Mouse (Mus musculus) myocyte (in vitro differentiated cells): ENCODE data around the gene Lmo1. TPM values are rescaled to one million over a fixed set of nuclear protein-coding genes. Genes with fewer than 3 reads are reported as not detected.

Source experiments
- H3K27me3 ChIP-seq: one replicate; pipeline ENCODE4 v1.6.1; 2011; ENCODE audit not compliant: control insufficient read depth, insufficient read depth, insufficient read length
- H3K36me3 ChIP-seq: one replicate; pipeline ENCODE4 v1.6.1; 2011; ENCODE audit not compliant: control insufficient read depth, insufficient read depth
- H3K4me2 ChIP-seq: one replicate; pipeline ENCODE4 v1.6.1; 2011; ENCODE audit warnings: low read depth, control low read depth
- H3K4me3 ChIP-seq: one replicate; pipeline ENCODE4 v1.5.1; 2011; ENCODE audit warnings: mild to moderate bottlenecking, control low read depth, moderate library complexity
- H3K79me2 ChIP-seq: one replicate; pipeline ENCODE4 v1.6.1; 2011; ENCODE audit not compliant: control insufficient read depth, insufficient read depth
- H3ac ChIP-seq: one replicate; pipeline ENCODE4 v1.6.1; 2011; ENCODE audit not compliant: control insufficient read depth, insufficient read length
- CEBPB ChIP-seq: IDR thresholded peaks from 2 replicates; pipeline ENCODE4 v1.6.1; 2011; ENCODE audit warnings: mild to moderate bottlenecking, moderate library complexity; ENCODE audit not compliant: poor library complexity, insufficient read depth, severe bottlenecking
- E2F4 ChIP-seq: IDR thresholded peaks from one replicate; pipeline ENCODE4 v1.6.1; 2011; ENCODE audit warnings: mild to moderate bottlenecking, control low read depth, moderate library complexity; ENCODE audit not compliant: insufficient read depth
- MAX ChIP-seq: IDR thresholded peaks from one replicate; pipeline ENCODE4 v1.6.1; 2011; ENCODE audit warnings: low read depth, mild to moderate bottlenecking, control low read depth
- MYOD1 ChIP-seq, 3 experiments: IDR thresholded peaks; one replicate each; pipeline ENCODE4 v1.6.1; 2011; ENCODE audit warnings: control low read depth in 2 of 3, low read depth in 2 of 3, mild to moderate bottlenecking in 2 of 3, moderate library complexity in 1 of 3; ENCODE audit not compliant: insufficient read length in 2 of 3, control insufficient read depth in 1 of 3
- MYOG ChIP-seq, 3 experiments: IDR thresholded peaks; one replicate each; pipeline ENCODE4 v1.6.1; 2011; ENCODE audit warnings: control low read depth in 2 of 3, low read depth in 2 of 3, mild to moderate bottlenecking in 2 of 3; ENCODE audit not compliant: insufficient read length in 2 of 3, control insufficient read depth in 1 of 3, insufficient read depth in 1 of 3
- POLR2A ChIP-seq: IDR thresholded peaks from one replicate; pipeline ENCODE4 v1.6.1; 2011; ENCODE audit warnings: low read depth, mild to moderate bottlenecking, control low read depth, moderate library complexity; ENCODE audit not compliant: insufficient read length
- POLR2AphosphoS2 ChIP-seq: IDR thresholded peaks from one replicate; pipeline ENCODE4 v1.6.1; 2011; ENCODE audit warnings: low read depth, control low read depth; ENCODE audit not compliant: insufficient read length
- REST ChIP-seq: IDR thresholded peaks from one replicate; pipeline ENCODE4 v1.6.1; 2011; ENCODE audit warnings: mild to moderate bottlenecking, control low read depth, moderate library complexity; ENCODE audit not compliant: insufficient read depth, insufficient read length
- SRF ChIP-seq: IDR thresholded peaks from one replicate; pipeline ENCODE4 v1.6.1; 2011; ENCODE audit warnings: low read depth; ENCODE audit not compliant: control insufficient read depth, insufficient read length
- TCF12 ChIP-seq: IDR thresholded peaks from one replicate; pipeline ENCODE4 v1.6.1; 2011; ENCODE audit warnings: mild to moderate bottlenecking, control low read depth; ENCODE audit not compliant: poor library complexity, insufficient read depth, severe bottlenecking
- TCF3 ChIP-seq: IDR thresholded peaks from one replicate; pipeline ENCODE4 v1.6.1; 2011; ENCODE audit warnings: low read depth, control low read depth; ENCODE audit not compliant: insufficient read length
- USF1 ChIP-seq: IDR thresholded peaks from one replicate; pipeline ENCODE4 v1.6.1; 2011; ENCODE audit warnings: low read depth, mild to moderate bottlenecking, control low read depth, moderate library complexity
- polyA plus RNA-seq: library from polyadenylated mRNA; unstranded; fragments of >200 nt; fragmentation: generic; extraction: Trizol; gene quantifications from one replicate; pipeline ENCODE4 v1.2.1, GENCODE M21; 2012; ENCODE audit warnings: missing spikeins

Lmo1 gene
- polyA plus RNA-seq, 1 experiment: 0.26 TPM

DNA sequence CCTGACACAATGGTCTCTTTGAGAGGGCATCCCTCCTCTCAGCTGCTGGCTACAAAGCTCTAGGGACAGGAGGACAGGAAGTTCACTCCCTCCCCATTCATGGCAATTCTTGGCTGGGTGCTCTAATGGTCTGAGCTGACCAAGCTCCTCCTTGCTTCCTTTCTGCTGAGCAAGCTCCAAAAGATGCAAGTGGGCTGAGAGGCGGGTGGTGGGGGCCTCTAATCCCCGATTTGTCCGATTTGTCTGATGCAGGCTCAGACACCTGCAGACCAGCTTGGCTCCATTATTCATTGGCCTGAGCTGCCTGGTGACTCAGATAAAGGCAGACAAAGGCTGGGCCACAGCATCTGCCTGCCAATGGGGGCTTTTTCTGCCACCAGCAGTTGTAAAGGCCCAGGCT is 33.3 kb downstream of the Lmo1 start:
- TF ChIP-seq SRF: no peak
- no peak for TF ChIP-seq MYOG (IDR thresholded peaks at IDR 0.05; ENCODE audit: control insufficient read depth in 1 of 3, insufficient read depth in 1 of 3, insufficient read length in 2 of 3, low read depth in 2 of 3)
- no peak for TF ChIP-seq MYOD1 (IDR thresholded peaks at IDR 0.05; ENCODE audit: control insufficient read depth in 1 of 3, insufficient read length in 2 of 3, low read depth in 2 of 3)
- TF ChIP-seq TCF12: no peak
- TF ChIP-seq POLR2A: no peak
- no peak for TF ChIP-seq CEBPB
- Histone ChIP-seq H3K27me3 (peaks cover 4% of the 10 kb centered on the region), H3K4me2 (no peak overlapping the region), H3ac (no peak overlapping the region), H3K79me2 (no peaks in the 10 kb centered on the region), H3K36me3 (no peaks in the 10 kb centered on the region), H3K4me3 (no peak overlapping the region)

DNA sequence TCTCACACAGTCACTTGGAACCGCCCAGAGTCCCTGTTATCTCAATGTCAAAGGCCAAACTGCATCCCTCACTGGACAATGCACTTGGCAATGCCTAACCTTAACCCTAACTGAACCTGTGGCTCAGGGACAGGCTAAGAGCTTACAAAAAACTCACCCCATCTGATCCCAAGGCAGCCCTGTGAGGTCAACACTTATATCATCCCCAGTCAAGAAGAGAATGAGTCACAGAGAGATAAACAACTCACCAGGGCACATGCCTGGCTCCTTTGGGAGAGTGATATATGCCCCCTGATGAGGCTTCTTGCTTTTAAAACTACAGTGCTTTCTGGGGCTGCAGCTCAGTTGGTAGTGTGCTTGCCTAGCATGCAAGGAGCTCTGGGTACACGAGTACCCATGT is 34.0 kb downstream of the Lmo1 start:
- no peak overlapping the region for H3ac ChIP-seq
- H3K79me2 ChIP-seq: no peaks in the 10 kb centered on the region
- H3K27me3 ChIP-seq: peaks cover 4% of the 10 kb centered on the region
- no peak overlapping the region for H3K4me3 ChIP-seq
- H3K36me3 ChIP-seq: no peaks in the 10 kb centered on the region
- H3K4me2 ChIP-seq: no peak overlapping the region
- no peak for TF ChIP-seq E2F4
- no peak for TF ChIP-seq USF1
- no peak for TF ChIP-seq SRF
- TF ChIP-seq POLR2AphosphoS2: no peak
- TF ChIP-seq CEBPB: no peak
- no peak for TF ChIP-seq MYOD1 (IDR thresholded peaks at IDR 0.05; ENCODE audit: control insufficient read depth in 1 of 3, insufficient read length in 2 of 3, low read depth in 2 of 3)
- TF ChIP-seq POLR2A: no peak
- TF ChIP-seq TCF3: no peak
- TF ChIP-seq REST: no peak
- TF ChIP-seq MYOG (IDR thresholded peaks at IDR 0.05; ENCODE audit: control insufficient read depth in 1 of 3, insufficient read depth in 1 of 3, insufficient read length in 2 of 3, low read depth in 2 of 3): no peak
- no peak for TF ChIP-seq TCF12
- no peak for TF ChIP-seq MAX

DNA sequence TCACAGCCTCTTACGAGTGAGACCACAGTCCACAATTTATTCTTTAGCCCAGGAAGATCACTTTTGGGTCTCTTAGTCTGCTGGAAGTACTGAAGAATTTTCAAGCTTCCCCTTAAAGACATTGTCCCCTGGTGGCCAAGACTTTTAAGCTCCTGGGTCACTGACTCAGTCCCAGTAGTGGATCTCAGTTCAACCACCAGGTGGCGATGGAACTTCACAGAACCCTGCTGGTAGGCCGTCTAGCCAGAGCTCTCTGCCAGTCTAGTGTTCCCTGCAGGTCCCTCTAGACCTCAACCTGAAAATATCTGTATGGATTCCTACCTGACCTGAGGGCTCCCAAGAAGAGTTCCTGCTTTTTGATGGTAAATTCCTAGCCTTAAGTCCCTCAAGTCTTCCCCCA is 35.6 kb downstream of the Lmo1 start:
- no peaks in the 10 kb centered on the region for H3K79me2 ChIP-seq
- peaks cover 4% of the 10 kb centered on the region for H3K27me3 ChIP-seq
- no peak overlapping the region for H3K4me3 ChIP-seq
- no peak overlapping the region for H3K4me2 ChIP-seq
- TF ChIP-seq MYOD1 (IDR thresholded peaks at IDR 0.05; ENCODE audit: control insufficient read depth in 1 of 3, insufficient read length in 2 of 3, low read depth in 2 of 3): no peak
- H3K36me3 ChIP-seq: no peaks in the 10 kb centered on the region
- H3ac ChIP-seq: no peak overlapping the region

DNA sequence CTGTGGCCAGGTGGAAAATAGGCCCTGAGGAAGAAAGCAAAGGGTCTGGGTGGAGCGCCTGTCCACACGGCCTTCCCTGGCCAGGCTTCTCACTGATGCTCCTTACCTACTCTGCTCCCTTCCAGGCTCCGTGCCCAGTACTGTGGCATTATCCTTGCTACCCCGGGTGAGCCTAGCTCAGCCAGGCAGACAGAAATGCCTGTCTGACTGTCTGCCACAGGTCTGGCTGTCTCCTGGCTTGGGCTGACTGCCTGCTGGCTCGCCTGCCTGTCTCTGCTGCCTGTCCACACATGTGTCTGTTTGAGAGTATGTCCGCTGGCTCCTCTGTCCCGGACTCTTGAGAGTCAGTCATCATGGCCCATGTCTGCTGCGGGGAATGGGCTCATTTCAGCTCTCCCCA is 37.6 kb downstream of the Lmo1 start:
- Histone ChIP-seq H3K27me3 (peaks cover 4% of the 10 kb centered on the region), H3ac (no peak overlapping the region), H3K79me2 (no peaks in the 10 kb centered on the region), H3K36me3 (no peaks in the 10 kb centered on the region), H3K4me3 (no peak overlapping the region), H3K4me2 (no peak overlapping the region)
- TF ChIP-seq POLR2A (no peak), CEBPB (no peak), USF1 (no peak)

DNA sequence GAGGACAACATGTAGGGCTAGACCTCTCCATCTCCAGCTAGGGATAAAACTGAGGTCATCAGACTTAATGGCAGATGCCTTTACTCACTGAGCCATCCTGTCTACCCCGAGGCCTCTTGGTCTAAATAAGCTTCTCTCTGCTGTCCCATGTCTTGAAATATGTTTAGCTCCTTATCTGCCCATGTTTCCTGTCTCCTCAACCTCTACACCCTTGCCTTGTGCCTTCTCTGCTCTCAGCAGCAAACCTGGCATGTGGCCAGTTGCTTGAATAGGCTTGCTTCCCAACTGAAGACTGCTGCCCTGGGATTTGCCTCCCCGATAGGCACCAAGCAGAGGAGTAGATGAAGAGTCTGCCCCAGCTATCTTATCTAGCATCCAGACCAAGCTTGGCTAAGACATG is 43.4 kb downstream of the Lmo1 start:
- Histone ChIP-seq H3K36me3 (no peaks in the 10 kb centered on the region), H3K27me3 (no peaks in the 10 kb centered on the region)

DNA sequence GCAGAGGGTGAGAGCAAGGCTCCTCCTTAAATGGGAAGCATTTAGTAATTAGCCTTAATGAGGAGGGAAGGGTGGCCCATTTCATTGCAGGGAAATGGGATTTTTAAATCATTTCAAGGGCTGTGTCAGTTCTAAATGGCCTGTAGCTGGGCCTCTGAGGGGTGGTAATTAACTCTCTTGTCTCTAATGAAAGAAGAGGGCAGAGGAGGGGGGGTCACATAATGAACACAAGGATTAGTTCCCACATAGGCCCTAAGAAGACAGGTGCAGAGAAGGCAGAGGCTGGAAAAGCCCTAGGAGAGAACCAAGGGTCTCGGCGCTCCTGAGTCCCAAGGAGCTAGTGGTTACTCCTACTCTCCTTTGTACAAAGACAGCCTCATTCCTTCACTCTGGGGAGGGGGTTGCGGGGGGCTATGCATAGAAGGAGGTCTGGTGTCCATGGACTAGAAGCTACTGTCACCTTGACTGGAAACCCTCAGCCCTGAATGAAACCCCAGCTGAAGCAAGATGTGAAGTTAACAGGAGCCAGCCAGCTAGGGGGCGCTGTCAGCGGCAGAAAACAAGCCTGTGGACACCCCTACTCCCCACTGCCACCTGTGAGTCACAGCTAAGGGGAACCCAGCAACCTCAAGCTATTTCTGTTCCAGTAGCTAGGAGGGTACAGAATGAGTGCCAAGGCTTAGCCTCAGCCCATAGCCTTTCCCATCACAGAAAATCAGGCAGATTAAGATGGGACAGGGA is 44.9 kb downstream of the Lmo1 start:
- Histone ChIP-seq H3K4me3 (no peak overlapping the region), H3K4me2 (no peak overlapping the region), H3K79me2 (no peaks in the 10 kb centered on the region), H3ac (no peak overlapping the region), H3K27me3 (no peaks in the 10 kb centered on the region), H3K36me3 (no peaks in the 10 kb centered on the region)
- TF ChIP-seq MYOD1 (IDR thresholded peaks at IDR 0.05; ENCODE audit: control insufficient read depth in 1 of 3, insufficient read length in 2 of 3, low read depth in 2 of 3): no peak
- no peak for TF ChIP-seq CEBPB
- TF ChIP-seq E2F4: no peak
- TF ChIP-seq MYOG (IDR thresholded peaks at IDR 0.05; ENCODE audit: control insufficient read depth in 1 of 3, insufficient read depth in 1 of 3, insufficient read length in 2 of 3, low read depth in 2 of 3): no peak
- no peak for TF ChIP-seq POLR2A
- TF ChIP-seq MAX: no peak
- no peak for TF ChIP-seq USF1
- no peak for TF ChIP-seq TCF12
- TF ChIP-seq REST: no peak
- no peak for TF ChIP-seq TCF3
- TF ChIP-seq SRF: no peak
- no peak for TF ChIP-seq POLR2AphosphoS2

More for the DNA sequence above, 43.4 kb downstream of the Lmo1 start:
- no peak overlapping the region for H3ac ChIP-seq
- no peak overlapping the region for H3K4me2 ChIP-seq
- TF ChIP-seq REST: no peak
- TF ChIP-seq CEBPB: no peak
- H3K4me3 ChIP-seq: no peak overlapping the region
- H3K79me2 ChIP-seq: no peaks in the 10 kb centered on the region
